Mouse (Mus musculus) monocyte, adult 2 months (primary cell): ENCODE data around the gene Gpank1.

Experiments used
- DNase-seq, 2 experiments: peaks; one replicate each; pipeline ENCODE4 v3.0.0; 2022; ENCODE audit warnings: low spot score in 2 of 2, low read depth in 1 of 2

Gpank1 gene

GRCm38 (mm10) chr17:35131038-35131437 lies 9.8 kb downstream of the Gpank1 start:
- DNase-seq: no peak

GRCm38 (mm10) chr17:35131500-35132173 lies 10.4 kb downstream of the Gpank1 start, which contains the start of gene Apom:
Apom (minus strand) TSS chr17:35132050.
- no peak for DNase-seq

- DNase-seq: no peak
These were observed 10.9 kb downstream of the Gpank1 start for GRCm38 (mm10) chr17:35132174-35132560.

- no peak for DNase-seq
These were observed 12.3 kb downstream of the Gpank1 start for GRCm38 (mm10) chr17:35133517-35133916.

- DNase-seq: peak; percentile 81 to 94
These were observed 13.7 kb downstream of the Gpank1 start, which contains the start of gene Bag6 for GRCm38 (mm10) chr17:35134801-35135590. Bag6 (plus strand) TSS chr17:35135178.

- peak in 1 of 2 experiments; percentile 38 for DNase-seq
These were observed 14.5 kb downstream of the Gpank1 start for GRCm38 (mm10) chr17:35135591-35136320.

GRCm38 (mm10) chr17:35139269-35139668 lies 18.0 kb downstream of the Gpank1 start:
- no peak for DNase-seq

- no peak for DNase-seq
These were observed 19.3 kb downstream of the Gpank1 start for GRCm38 (mm10) chr17:35140490-35140996.

GRCm38 (mm10) chr17:35141971-35142370 lies 20.7 kb downstream of the Gpank1 start:
- no peak for DNase-seq

- no peak for DNase-seq
These were observed 24.9 kb downstream of the Gpank1 start for GRCm38 (mm10) chr17:35146139-35146538.

- no peak for DNase-seq
These were observed 26.1 kb downstream of the Gpank1 start for GRCm38 (mm10) chr17:35147348-35147747.

GRCm38 (mm10) chr17:35147922-35148639 lies 26.8 kb downstream of the Gpank1 start:
- DNase-seq: no peak

- no peak for DNase-seq
These were observed 30.9 kb downstream of the Gpank1 start for GRCm38 (mm10) chr17:35152121-35152520.

GRCm38 (mm10) chr17:35153077-35153476 lies 31.8 kb downstream of the Gpank1 start:
- DNase-seq: no peak

GRCm38 (mm10) chr17:35153931-35154330 lies 32.7 kb downstream of the Gpank1 start:
- no peak for DNase-seq

- DNase-seq: no peak
These were observed 33.4 kb downstream of the Gpank1 start for GRCm38 (mm10) chr17:35154616-35155015.

GRCm38 (mm10) chr17:35155451-35155850 lies 34.2 kb downstream of the Gpank1 start:
- DNase-seq: no peak

GRCm38 (mm10) chr17:35156461-35157200 lies 35.4 kb downstream of the Gpank1 start:
- no peak for DNase-seq

- no peak for DNase-seq
These were observed 36.0 kb downstream of the Gpank1 start for GRCm38 (mm10) chr17:35157254-35157653.

GRCm38 (mm10) chr17:35157661-35158175 lies 36.5 kb downstream of the Gpank1 start:
- no peak for DNase-seq
